Mouse (Mus musculus) forebrain, embryonic 14.5 days (tissue): ENCODE results near the gene Il17re. TPM values are rescaled to one million over a fixed set of nuclear protein-coding genes. Genes with fewer than 3 reads are reported as not detected.

Source experiments
- ATAC-seq: fragments of 200-750 bp; cut with Nextera tagmentation; 2 replicates; pipeline ENCODE4 v1.8.0; 2017; ENCODE audit warnings: mild to moderate bottlenecking, moderate library complexity
- DNase-seq: peaks from one replicate; pipeline ENCODE4 v3.0.0-alpha.2; 2015; ENCODE audit warnings: low spot score
- H3K27ac ChIP-seq: fragments of 300-500 bp; sonication (generic); 2 replicates; pipeline ENCODE4 v1.5.1; 2014; ENCODE audit warnings: low read depth, mild to moderate bottlenecking, control low read depth, low read length, moderate library complexity
- H3K27me3 ChIP-seq: fragments of 300-500 bp; sonication (generic); replicated peaks from 2 replicates; pipeline ENCODE4 v1.6.1; 2014; ENCODE audit warnings: low read length, control low read depth, mixed read lengths; ENCODE audit not compliant: control insufficient read depth, insufficient read depth
- H3K36me3 ChIP-seq: fragments of 300-500 bp; sonication (generic); 2 replicates; pipeline ENCODE4 v1.6.1; 2014; ENCODE audit warnings: low read length, control low read depth; ENCODE audit not compliant: control insufficient read depth, insufficient read depth
- H3K4me1 ChIP-seq: fragments of 300-500 bp; sonication (generic); 2 replicates; pipeline ENCODE4 v1.6.1; 2014; ENCODE audit warnings: antibody characterized with exemption, low read length, control low read depth; ENCODE audit not compliant: control insufficient read depth, insufficient read depth
- H3K4me2 ChIP-seq: fragments of 300-500 bp; sonication (generic); 2 replicates; pipeline ENCODE4 v1.6.1; 2014; ENCODE audit warnings: mild to moderate bottlenecking, control low read depth, low read length
- H3K4me3 ChIP-seq: fragments of 300-500 bp; sonication (generic); 2 replicates; pipeline ENCODE4 v1.5.1; 2014; ENCODE audit warnings: low read depth, low read length, control low read depth
- H3K9ac ChIP-seq: fragments of 300-500 bp; sonication (generic); 2 replicates; pipeline ENCODE4 v1.6.1; 2014; ENCODE audit warnings: mild to moderate bottlenecking, low read length, control low read depth, moderate library complexity
- H3K9me3 ChIP-seq: fragments of 300-500 bp; sonication (generic); replicated peaks from 2 replicates; pipeline ENCODE4 v1.6.1; 2016; ENCODE audit warnings: low read length, control low read depth, mixed read lengths; ENCODE audit not compliant: control insufficient read depth
- WGBS: fragments of 180-500 bp; shearing (Covaris S2); extraction: QIAGEN DNeasy Blood & Tissue Kit; methylation state at CpG from one replicate; pipeline ENCODE4 v1.1.7; 2014; 5-methylcytosine and 5-hydroxymethylcytosine counted together
- polyA plus RNA-seq: library from polyadenylated mRNA; unstranded; fragments of >200 nt; fragmentation: Nextera tagmentation; extraction: Ambion mirVana; gene quantifications from 2 replicates; pipeline ENCODE4 v1.2.1, GENCODE M21; 2014

Il17re gene
- polyA plus RNA-seq, 1 experiment from 2014 or later = not detected

GRCm38 (mm10) chr6:113487125-113487576 lies 28.9 kb downstream of the Il17re start:
- Histone ChIP-seq H3K4me3 (no peak overlapping the region), H3K9ac (no peak overlapping the region), H3K9me3 (no peaks in the 10 kb centered on the region), H3K4me2 (no peak overlapping the region), H3K27ac (no peak overlapping the region), H3K4me1 (peaks cover 7% of the 10 kb centered on the region), H3K27me3 (no peaks in the 10 kb centered on the region), H3K36me3 (peaks cover 44% of the 10 kb centered on the region)
- 52% methylated on average over 7 of the region's 7 CpGs for WGBS
- ATAC-seq = no peak
- no peak for DNase-seq

GRCm38 (mm10) chr6:113489410-113489809 lies 31.1 kb downstream of the Il17re start:
- H3K4me3 ChIP-seq = no peak overlapping the region
- 95% methylated on average over 14 of the region's 14 CpGs for whole genome bisulfite sequencing
- no peak overlapping the region for H3K9ac ChIP-seq
- DNase-seq (no peak), ATAC-seq (no peak)
- H3K27ac ChIP-seq = no peak overlapping the region
- no peaks in the 10 kb centered on the region for H3K27me3 ChIP-seq
- peaks cover 50% of the 10 kb centered on the region for H3K36me3 ChIP-seq
- H3K4me2 ChIP-seq = no peak overlapping the region
- H3K9me3 ChIP-seq = no peaks in the 10 kb centered on the region
- no peaks in the 10 kb centered on the region; the same call in 1 of the 2 replicates for H3K4me1 ChIP-seq

- Histone ChIP-seq H3K36me3 (peaks cover 44% of the 10 kb centered on the region), H3K4me3 (no peak overlapping the region), H3K4me2 (no peak overlapping the region), H3K27ac (no peak overlapping the region), H3K27me3 (no peaks in the 10 kb centered on the region), H3K9ac (no peak overlapping the region), H3K9me3 (no peaks in the 10 kb centered on the region), H3K4me1 (peaks cover 2% of the 10 kb centered on the region; the same call in 1 of the 2 replicates)
- DNase-seq (no peak), ATAC-seq (no peak)
- WGBS = 77% methylated on average over 24 of the region's 24 CpGs
These were observed 34.0 kb downstream of the Il17re start for GRCm38 (mm10) chr6:113492101-113492864.

GRCm38 (mm10) chr6:113494258-113494788 lies 36.0 kb downstream of the Il17re start:
- Histone ChIP-seq H3K36me3 (peaks cover 29% of the 10 kb centered on the region), H3K9ac (peak overlapping the region; percentile 52), H3K4me2 (peak overlapping the region; percentile 54), H3K27ac (0 out of 2 replicates have a peak overlapping the region, but pooled peaks have one; percentile 33), H3K9me3 (no peaks in the 10 kb centered on the region), H3K4me1 (peaks cover 2% of the 10 kb centered on the region; the same call in 1 of the 2 replicates), H3K4me3 (peak overlapping the region; percentile 32), H3K27me3 (no peaks in the 10 kb centered on the region)
- ATAC-seq (peak; percentile 84), DNase-seq (peak; percentile 73)
- 1% methylated on average over 53 of the region's 54 CpGs for WGBS

GRCm38 (mm10) chr6:113495071-113495675 lies 36.9 kb downstream of the Il17re start:
- peaks cover 20% of the 10 kb centered on the region for H3K36me3 ChIP-seq
- WGBS = 69% methylated on average over 28 of the region's 28 CpGs
- peaks cover 2% of the 10 kb centered on the region; the same call in 1 of the 2 replicates for H3K4me1 ChIP-seq
- H3K9me3 ChIP-seq = no peaks in the 10 kb centered on the region
- H3K27ac ChIP-seq = no peak overlapping the region
- H3K9ac ChIP-seq = peak overlapping the region; percentile 32; the same call in 1 of the 2 replicates
- H3K4me3 ChIP-seq = peak overlapping the region; percentile 32; the same call in 1 of the 2 replicates
- DNase-seq (no peak), ATAC-seq (no peak)
- peak overlapping the region; percentile 54 for H3K4me2 ChIP-seq
- no peaks in the 10 kb centered on the region for H3K27me3 ChIP-seq

GRCm38 (mm10) chr6:113499346-113499745 lies 41.1 kb downstream of the Il17re start:
- Histone ChIP-seq H3K4me2 (no peak overlapping the region), H3K27me3 (no peaks in the 10 kb centered on the region), H3K4me3 (no peak overlapping the region), H3K9me3 (no peaks in the 10 kb centered on the region), H3K27ac (no peak overlapping the region), H3K36me3 (no peaks in the 10 kb centered on the region), H3K9ac (no peak overlapping the region), H3K4me1 (peaks cover 5% of the 10 kb centered on the region; the same call in 1 of the 2 replicates)
- WGBS = 86% methylated on average over 6 of the region's 6 CpGs
- DNase-seq (no peak), ATAC-seq (no peak)

GRCm38 (mm10) chr6:113501388-113502084 lies 43.3 kb downstream of the Il17re start, which contains the start of gene Prrt3:
TSS of gene Prrt3 (minus strand) at chr6:113501931.
- no peaks in the 10 kb centered on the region for H3K36me3 ChIP-seq
- peak within 1 kb of the TSS; percentile 51 for H3K4me3 ChIP-seq
- H3K9me3 ChIP-seq = no peaks in the 10 kb centered on the region
- peak within 1 kb of the TSS; percentile 27; the same call in 1 of the 2 replicates for H3K27ac ChIP-seq
- peaks cover 3% of the 10 kb centered on the region; the same call in 1 of the 2 replicates for H3K4me1 ChIP-seq
- no peaks in the 10 kb centered on the region for H3K27me3 ChIP-seq
- ATAC-seq = peak; percentile 94
- peak within 1 kb of the TSS; percentile 74 for H3K9ac ChIP-seq
- 1% methylated on average over 32 of the region's 32 CpGs for WGBS
- peak within 1 kb of the TSS; percentile 76 for H3K4me2 ChIP-seq
- peak; percentile 84 for DNase-seq

GRCm38 (mm10) chr6:113502801-113503200 lies 44.5 kb downstream of the Il17re start:
- Histone ChIP-seq H3K4me2 (no peak overlapping the region), H3K9ac (no peak overlapping the region), H3K4me3 (no peak overlapping the region), H3K36me3 (no peaks in the 10 kb centered on the region), H3K27ac (no peak overlapping the region), H3K9me3 (no peaks in the 10 kb centered on the region), H3K27me3 (no peaks in the 10 kb centered on the region), H3K4me1 (peaks cover 3% of the 10 kb centered on the region; the same call in 1 of the 2 replicates)
- WGBS = 48% methylated on average over 2 of the region's 2 CpGs
- DNase-seq (no peak), ATAC-seq (no peak)
